Mouse (Mus musculus): ENCODE measurements around the gene 4933402E13Rik. TPM values are rescaled to one million over a fixed set of nuclear protein-coding genes. Genes with fewer than 3 reads are reported as not detected.

Gene 4933402E13Rik
- total RNA-seq (2021), result not detected
- long read RNA-seq, experiment 1, result 0 reads
- long read RNA-seq, experiment 2, result 0 reads

DNA sequence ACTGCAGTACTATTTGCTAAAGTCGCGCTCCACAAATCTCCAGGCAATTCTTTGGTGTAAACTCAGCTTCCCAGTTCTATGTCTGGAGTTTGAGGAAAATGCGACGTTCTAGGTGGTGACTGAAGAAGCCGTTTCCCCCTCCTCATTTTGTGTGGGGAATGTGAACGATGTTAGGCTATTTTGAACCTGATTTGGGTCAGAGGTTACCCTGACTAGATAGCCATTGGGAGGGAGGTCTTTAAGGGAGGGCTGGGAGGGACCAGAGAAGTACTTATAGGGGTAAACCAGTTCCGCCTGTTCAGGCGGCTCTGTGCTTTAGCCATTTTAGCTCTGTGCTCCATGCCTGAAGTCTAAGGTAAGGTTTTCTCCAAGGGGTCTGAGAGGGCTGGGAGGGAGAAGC lies at the start of gene 4933402E13Rik:
Gene 4933402E13Rik (plus strand): TSS at position 301 of the 400 bp plus-strand sequence.
- DNase-seq (ENCODE audit: low spot score in 2 of 2), result no peak

Other genes starting within 250 kb of the 4933402E13Rik start
- not detected for gene 4931400O07Rik, start 184.5 kb downstream of the 4933402E13Rik start, total RNA-seq (2021)